Mouse (Mus musculus): ENCODE results near the gene Tmem120a.

DNA sequence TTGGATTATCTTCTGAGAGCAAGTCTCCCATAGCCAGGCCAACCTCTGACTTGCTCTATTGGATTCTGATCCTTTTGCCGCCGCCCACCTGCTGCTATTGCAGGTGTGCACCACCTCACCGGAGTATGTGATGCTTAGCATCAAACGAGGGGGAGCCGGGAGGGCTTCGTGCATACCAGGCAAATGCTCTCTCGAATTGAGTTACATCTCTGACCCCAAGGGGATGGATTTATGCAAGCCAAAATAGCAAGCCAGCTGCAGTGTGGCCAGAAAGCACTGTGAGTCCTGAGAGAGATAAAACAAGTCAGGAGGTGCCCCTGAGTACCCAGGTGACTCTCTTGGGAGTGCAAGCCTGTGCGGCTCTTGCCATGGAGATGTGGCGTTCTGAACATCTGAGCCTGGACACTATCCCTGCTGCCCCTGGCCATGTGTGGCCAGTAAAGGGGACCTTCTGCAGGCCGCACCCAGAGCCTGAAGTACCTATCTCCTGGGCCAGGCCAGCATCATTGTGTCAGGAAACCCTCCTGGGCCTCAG lies 24.6 kb downstream of the Tmem120a start:
- TF ChIP-seq POLR2A (IDR thresholded peaks at IDR 0.05; ENCODE audit: control insufficient read depth, low read depth, low read length) (no peak), CTCF (IDR thresholded peaks at IDR 0.05; ENCODE audit: control insufficient read depth, insufficient read depth, insufficient replicate concordance, low read depth, low read length) (no peak)

Data from testis, adult 2 months (tissue).